Mouse (Mus musculus): Measurements from ENCODE around the gene Armh4. TPM values are rescaled to one million over a fixed set of nuclear protein-coding genes. Genes with fewer than 3 reads are reported as not detected.

Armh4 gene
- polyA plus RNA-seq, 1 experiment from 2014 or later, result 15.5 TPM

Other genes with a start within 250 kb of the Armh4 start
- gene Olfr722, start 118.6 kb upstream of the Armh4 start, polyA plus RNA-seq (2014; fragmentation: Nextera tagmentation; extraction: Ambion mirVana), result not detected in 2 replicates
- gene Olfr723, start 148.4 kb upstream of the Armh4 start, polyA plus RNA-seq (2014; fragmentation: Nextera tagmentation; extraction: Ambion mirVana), result not detected in 2 replicates
- gene Olfr724, start 179.9 kb upstream of the Armh4 start, polyA plus RNA-seq (2014; fragmentation: Nextera tagmentation; extraction: Ambion mirVana), result not detected in 2 replicates

All from forebrain, embryonic 14.5 days (tissue).